Mouse (Mus musculus) CD8-positive naive resting alpha-beta T cell, adult 2 months (primary cell): ENCODE data around the gene Plpp6.
"Not testable (repeated sequence)": the region's sequence is repeated elsewhere in the genome, so short reads cannot be mapped to it uniquely, and the experiment has no call there.

ENCODE experiments used
- DNase-seq, 2 experiments: peaks; one replicate each; pipeline ENCODE4 v3.0.0; 2022; ENCODE audit warnings: low read depth in 2 of 2, low spot score in 2 of 2

Plpp6 gene

GRCm38 (mm10) chr19:28982617-28983016 is 18.9 kb downstream of the Plpp6 start:
- DNase-seq, result no peak

- DNase-seq, result no peak
Measured at GRCm38 (mm10) chr19:28989515-28989914, 25.8 kb downstream of the Plpp6 start.

DNA sequence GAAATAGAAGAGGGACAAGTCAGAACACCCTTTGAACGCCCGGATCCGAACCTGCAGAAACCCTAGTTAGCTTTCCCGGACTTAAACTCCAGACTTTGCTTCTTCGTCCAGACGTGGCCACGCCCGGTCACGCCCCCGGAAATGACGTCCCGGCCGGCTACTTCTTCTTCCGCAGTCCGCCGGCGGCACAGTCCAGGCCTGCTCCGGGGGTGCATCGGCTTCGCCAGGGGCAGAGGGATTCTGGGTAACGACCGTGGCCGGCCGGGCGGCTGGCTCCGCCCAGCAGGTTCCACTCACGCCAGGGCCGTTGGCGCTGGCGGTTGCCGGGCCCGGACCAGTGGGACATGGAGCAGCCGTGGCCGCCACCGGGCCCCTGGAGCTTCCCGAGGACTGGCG is 26.4 kb downstream of the Plpp6 start, which contains the start of gene Cdc37l1:
Cdc37l1 (plus strand) TSS at position 159 of the 396 bp plus-strand sequence.
- peak; percentile 89 to 93 for DNase-seq

DNA sequence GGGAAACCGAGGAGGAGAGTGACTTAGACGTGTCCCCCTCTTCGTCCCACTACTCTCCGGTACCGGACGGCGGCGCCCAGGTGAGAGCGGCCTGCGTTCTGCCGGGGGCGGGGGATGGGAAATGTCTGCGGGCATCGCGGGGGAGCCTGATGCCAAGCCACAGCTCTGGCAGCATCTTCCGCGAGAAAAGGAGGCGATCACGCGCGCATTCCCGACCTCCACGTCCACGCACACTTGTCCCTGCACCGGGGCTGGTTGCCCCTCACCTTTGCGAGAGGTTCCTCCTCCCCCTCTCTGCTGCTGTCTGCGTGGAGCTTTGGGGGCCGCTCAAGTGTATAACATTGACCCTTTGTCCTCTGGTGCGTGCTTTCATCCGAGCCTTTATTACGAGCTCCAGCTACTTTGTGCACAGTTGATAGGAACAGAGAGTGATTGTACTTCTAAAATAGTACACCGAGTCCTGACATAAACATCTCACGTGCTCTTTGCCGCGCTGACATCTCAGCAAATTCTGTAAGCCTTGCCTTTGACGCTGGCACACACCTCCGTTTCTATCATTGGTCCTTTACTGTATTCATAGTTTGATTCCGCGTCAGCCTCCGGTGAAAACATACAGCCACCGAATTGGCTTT is 27.0 kb downstream of the Plpp6 start:
- DNase-seq, result peak; percentile 42 to 46

- DNase-seq, result no peak
Measured at GRCm38 (mm10) chr19:28991391-28991790, 27.6 kb downstream of the Plpp6 start.

- DNase-seq, result no peak
Measured at GRCm38 (mm10) chr19:28994870-28995269, 31.1 kb downstream of the Plpp6 start.

GRCm38 (mm10) chr19:28995366-28995765 is 31.6 kb downstream of the Plpp6 start:
- no peak for DNase-seq

DNA sequence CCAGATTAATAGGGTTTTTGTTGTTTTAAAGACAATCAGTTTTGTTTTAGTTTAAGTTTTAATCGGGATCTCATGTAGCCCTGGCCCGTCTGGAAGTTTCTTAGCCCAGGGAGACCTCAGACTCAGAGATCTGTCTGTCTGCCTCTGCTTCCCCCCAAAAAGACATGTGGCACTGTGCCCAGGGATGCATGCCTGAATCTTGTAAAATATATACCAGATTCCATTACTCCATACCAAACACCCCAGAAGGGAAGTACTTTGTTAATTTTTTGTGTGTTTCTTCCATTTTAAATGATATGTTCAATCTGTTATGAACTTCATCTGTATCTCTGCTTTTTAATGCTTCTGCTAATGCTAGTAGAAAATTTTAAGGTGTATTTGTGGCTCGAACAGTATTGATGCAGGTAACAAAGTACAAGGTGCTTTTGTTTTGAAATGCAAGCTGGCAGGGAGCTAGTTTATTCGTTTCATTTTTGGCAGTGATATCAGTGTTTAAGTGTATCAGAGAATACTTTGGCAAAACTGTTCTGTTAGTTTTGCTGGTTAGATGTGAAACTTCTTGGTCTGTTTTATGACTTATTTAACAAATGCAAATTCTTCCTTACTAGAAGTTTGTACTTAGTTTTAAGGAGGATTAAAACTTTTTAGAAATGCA is 34.4 kb downstream of the Plpp6 start:
- no peak for DNase-seq

DNA sequence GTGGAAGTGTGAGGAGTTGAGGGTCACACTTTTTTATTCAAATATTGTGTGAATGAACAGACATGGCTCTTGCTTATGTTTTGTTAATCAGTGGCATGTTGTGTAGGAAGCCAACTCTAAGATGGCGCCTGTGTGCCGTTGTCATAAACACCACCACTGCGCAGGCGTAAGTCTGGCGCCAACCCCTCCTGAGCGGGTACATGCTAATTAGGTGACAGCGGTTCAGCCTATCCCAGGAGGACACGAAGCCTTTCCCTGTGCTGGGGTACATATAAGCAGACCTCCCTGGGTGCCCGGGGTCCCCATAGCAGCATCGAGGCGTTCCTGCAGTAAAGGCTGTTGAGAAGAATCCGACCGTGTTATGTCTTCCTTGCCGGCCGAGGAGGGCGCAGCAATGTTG is 36.6 kb downstream of the Plpp6 start:
- not testable (repeated sequence) for DNase-seq

DNA sequence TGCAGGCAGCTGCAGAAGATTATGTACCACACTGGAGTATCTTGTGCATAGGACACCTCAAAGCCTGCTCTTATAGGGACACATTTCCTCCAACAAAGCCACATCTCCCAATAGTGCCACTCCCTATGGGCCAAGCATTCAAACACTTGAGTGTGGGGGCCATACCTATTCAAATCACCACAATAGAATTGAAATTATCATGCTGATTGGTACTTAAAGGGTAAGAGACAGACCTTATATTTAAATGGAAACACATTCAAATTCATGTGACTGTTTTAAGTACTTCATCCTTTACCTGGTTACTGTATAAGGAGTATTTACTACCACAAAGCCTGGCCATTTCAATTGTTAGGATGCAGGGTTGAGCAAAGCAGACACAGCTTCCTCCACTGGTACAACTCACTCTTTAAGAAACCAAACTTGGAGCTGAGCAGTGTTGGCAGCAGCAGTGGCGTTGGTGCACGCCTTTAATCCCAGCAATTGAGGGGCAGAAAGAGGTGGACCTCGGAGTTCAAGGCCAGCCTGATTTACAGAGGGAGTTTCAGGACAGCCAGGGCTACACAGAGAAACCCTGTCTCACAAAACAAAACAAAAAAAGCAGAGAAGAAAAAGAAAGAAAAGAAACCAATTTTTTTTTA is 44.4 kb downstream of the Plpp6 start:
- DNase-seq, result no peak

- no peak for DNase-seq
Measured at GRCm38 (mm10) chr19:29009046-29009445, 45.3 kb downstream of the Plpp6 start.

GRCm38 (mm10) chr19:29011355-29011990 is 47.7 kb downstream of the Plpp6 start:
- DNase-seq, result no peak

- no peak for DNase-seq
Measured at GRCm38 (mm10) chr19:29014466-29015055, 50.8 kb downstream of the Plpp6 start.

DNA sequence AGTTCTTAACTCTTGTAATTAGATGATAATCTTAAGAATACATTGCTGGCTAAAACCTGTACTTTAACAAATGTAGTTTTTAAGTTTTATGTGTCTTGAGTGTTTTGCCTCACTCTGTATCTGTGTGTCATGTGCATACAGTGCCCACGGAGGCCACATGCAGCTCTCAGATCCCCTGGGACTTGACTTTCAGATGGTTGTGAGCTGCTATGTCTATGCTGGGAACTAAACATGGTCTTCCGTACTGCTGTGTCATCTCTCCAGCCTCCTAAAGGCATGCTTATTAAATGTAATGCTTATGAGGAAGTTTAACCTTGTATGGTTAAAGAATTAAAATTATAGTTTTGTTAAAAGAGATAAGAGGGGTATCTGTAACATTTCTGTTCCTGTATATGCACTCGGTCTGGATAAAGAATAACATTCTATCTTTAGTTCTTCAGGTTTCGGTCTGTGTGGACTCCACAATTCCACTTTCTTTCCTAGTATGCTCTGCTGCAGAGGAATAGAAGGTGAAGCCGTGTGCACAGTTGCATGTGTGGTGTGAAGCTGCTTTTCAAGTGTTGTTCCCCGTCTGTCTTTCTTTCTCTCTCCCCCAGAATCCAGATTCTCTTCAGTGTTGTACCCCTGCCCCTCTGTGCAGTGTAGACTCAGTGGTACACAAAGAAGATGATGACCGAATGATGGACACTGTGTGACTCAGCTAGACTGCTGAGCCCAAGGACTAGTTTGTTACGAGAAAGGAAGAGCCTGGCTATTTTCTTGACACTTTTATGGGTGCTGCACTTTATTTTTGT is 51.9 kb downstream of the Plpp6 start:
- no peak for DNase-seq

- no peak for DNase-seq
Measured at GRCm38 (mm10) chr19:29016204-29016765, 52.5 kb downstream of the Plpp6 start.
